Mouse (Mus musculus) myocyte (in vitro differentiated cells): ENCODE data around the gene Olfml2b. TPM values are rescaled to one million over a fixed set of nuclear protein-coding genes. Genes with fewer than 3 reads are reported as not detected.
A peak's percentile ranks its signal among the peaks of the same experiment; 100 is the strongest.

Source experiments
- H3K27me3 ChIP-seq: one replicate; pipeline ENCODE4 v1.6.1; 2011; ENCODE audit not compliant: control insufficient read depth, insufficient read depth, insufficient read length
- H3K36me3 ChIP-seq: one replicate; pipeline ENCODE4 v1.6.1; 2011; ENCODE audit not compliant: control insufficient read depth, insufficient read depth
- H3K4me2 ChIP-seq: one replicate; pipeline ENCODE4 v1.6.1; 2011; ENCODE audit warnings: low read depth, control low read depth
- H3K4me3 ChIP-seq: one replicate; pipeline ENCODE4 v1.5.1; 2011; ENCODE audit warnings: mild to moderate bottlenecking, control low read depth, moderate library complexity
- H3K79me2 ChIP-seq: one replicate; pipeline ENCODE4 v1.6.1; 2011; ENCODE audit not compliant: control insufficient read depth, insufficient read depth
- H3ac ChIP-seq: one replicate; pipeline ENCODE4 v1.6.1; 2011; ENCODE audit not compliant: control insufficient read depth, insufficient read length
- CEBPB ChIP-seq: IDR thresholded peaks from 2 replicates; pipeline ENCODE4 v1.6.1; 2011; ENCODE audit warnings: mild to moderate bottlenecking, moderate library complexity; ENCODE audit not compliant: poor library complexity, insufficient read depth, severe bottlenecking
- E2F4 ChIP-seq: IDR thresholded peaks from one replicate; pipeline ENCODE4 v1.6.1; 2011; ENCODE audit warnings: mild to moderate bottlenecking, control low read depth, moderate library complexity; ENCODE audit not compliant: insufficient read depth
- MAX ChIP-seq: IDR thresholded peaks from one replicate; pipeline ENCODE4 v1.6.1; 2011; ENCODE audit warnings: low read depth, mild to moderate bottlenecking, control low read depth
- MYOD1 ChIP-seq, 3 experiments: IDR thresholded peaks; one replicate each; pipeline ENCODE4 v1.6.1; 2011; ENCODE audit warnings: control low read depth in 2 of 3, low read depth in 2 of 3, mild to moderate bottlenecking in 2 of 3, moderate library complexity in 1 of 3; ENCODE audit not compliant: insufficient read length in 2 of 3, control insufficient read depth in 1 of 3
- MYOG ChIP-seq, 3 experiments: IDR thresholded peaks; one replicate each; pipeline ENCODE4 v1.6.1; 2011; ENCODE audit warnings: control low read depth in 2 of 3, low read depth in 2 of 3, mild to moderate bottlenecking in 2 of 3; ENCODE audit not compliant: insufficient read length in 2 of 3, control insufficient read depth in 1 of 3, insufficient read depth in 1 of 3
- POLR2A ChIP-seq: IDR thresholded peaks from one replicate; pipeline ENCODE4 v1.6.1; 2011; ENCODE audit warnings: low read depth, mild to moderate bottlenecking, control low read depth, moderate library complexity; ENCODE audit not compliant: insufficient read length
- POLR2AphosphoS2 ChIP-seq: IDR thresholded peaks from one replicate; pipeline ENCODE4 v1.6.1; 2011; ENCODE audit warnings: low read depth, control low read depth; ENCODE audit not compliant: insufficient read length
- REST ChIP-seq: IDR thresholded peaks from one replicate; pipeline ENCODE4 v1.6.1; 2011; ENCODE audit warnings: mild to moderate bottlenecking, control low read depth, moderate library complexity; ENCODE audit not compliant: insufficient read depth, insufficient read length
- SRF ChIP-seq: IDR thresholded peaks from one replicate; pipeline ENCODE4 v1.6.1; 2011; ENCODE audit warnings: low read depth; ENCODE audit not compliant: control insufficient read depth, insufficient read length
- TCF12 ChIP-seq: IDR thresholded peaks from one replicate; pipeline ENCODE4 v1.6.1; 2011; ENCODE audit warnings: mild to moderate bottlenecking, control low read depth; ENCODE audit not compliant: poor library complexity, insufficient read depth, severe bottlenecking
- TCF3 ChIP-seq: IDR thresholded peaks from one replicate; pipeline ENCODE4 v1.6.1; 2011; ENCODE audit warnings: low read depth, control low read depth; ENCODE audit not compliant: insufficient read length
- USF1 ChIP-seq: IDR thresholded peaks from one replicate; pipeline ENCODE4 v1.6.1; 2011; ENCODE audit warnings: low read depth, mild to moderate bottlenecking, control low read depth, moderate library complexity
- polyA plus RNA-seq: library from polyadenylated mRNA; unstranded; fragments of >200 nt; fragmentation: generic; extraction: Trizol; gene quantifications from one replicate; pipeline ENCODE4 v1.2.1, GENCODE M21; 2012; ENCODE audit warnings: missing spikeins

Gene Olfml2b
- polyA plus RNA-seq, 1 experiment: 69.0 TPM

- no peaks in the 10 kb centered on the region for H3K36me3 ChIP-seq
- no peak for TF ChIP-seq TCF12
- no peak for TF ChIP-seq POLR2AphosphoS2
- TF ChIP-seq POLR2A: no peak
- 0 out of 2 replicates have a peak, but pooled peaks have one; percentile 5 for TF ChIP-seq CEBPB
- TF ChIP-seq REST: no peak
- H3K4me3 ChIP-seq: no peak overlapping the region
- H3K79me2 ChIP-seq: no peaks in the 10 kb centered on the region
- peak overlapping the region; percentile 46 for H3K4me2 ChIP-seq
- H3ac ChIP-seq: no peak overlapping the region
- no peaks in the 10 kb centered on the region for H3K27me3 ChIP-seq
Observed at GRCm38 (mm10) chr1:170691301-170691700, 47.0 kb downstream of the Olfml2b start.

- H3K79me2 ChIP-seq: no peaks in the 10 kb centered on the region
- H3ac ChIP-seq: no peak overlapping the region
- TF ChIP-seq POLR2AphosphoS2 (no peak), REST (no peak), TCF12 (no peak), MYOG (IDR thresholded peaks at IDR 0.05; ENCODE audit: control insufficient read depth in 1 of 3, insufficient read depth in 1 of 3, insufficient read length in 2 of 3, low read depth in 2 of 3) (no peak), CEBPB (no peak), USF1 (no peak), POLR2A (no peak), TCF3 (no peak), MAX (no peak), SRF (no peak), E2F4 (no peak), MYOD1 (IDR thresholded peaks at IDR 0.05; ENCODE audit: control insufficient read depth in 1 of 3, insufficient read length in 2 of 3, low read depth in 2 of 3) (no peak)
- H3K27me3 ChIP-seq: no peaks in the 10 kb centered on the region
- H3K36me3 ChIP-seq: no peaks in the 10 kb centered on the region
- H3K4me3 ChIP-seq: no peak overlapping the region
- no peak overlapping the region for H3K4me2 ChIP-seq
Observed at GRCm38 (mm10) chr1:170694821-170695291, 50.5 kb downstream of the Olfml2b start.

- Histone ChIP-seq H3K4me3 (no peak overlapping the region), H3K4me2 (no peak overlapping the region), H3K27me3 (no peaks in the 10 kb centered on the region), H3ac (no peak overlapping the region), H3K79me2 (no peaks in the 10 kb centered on the region), H3K36me3 (no peaks in the 10 kb centered on the region)
- TF ChIP-seq MYOD1 (IDR thresholded peaks at IDR 0.05; ENCODE audit: control insufficient read depth in 1 of 3, insufficient read length in 2 of 3, low read depth in 2 of 3) (no peak), TCF3 (no peak), CEBPB (no peak), TCF12 (no peak), MAX (no peak)
Observed at GRCm38 (mm10) chr1:170695326-170695725, 51.0 kb downstream of the Olfml2b start.

GRCm38 (mm10) chr1:170696996-170697395, 52.7 kb downstream of the Olfml2b start:
- Histone ChIP-seq H3ac (no peak overlapping the region), H3K27me3 (no peaks in the 10 kb centered on the region), H3K4me2 (no peak overlapping the region), H3K36me3 (no peaks in the 10 kb centered on the region), H3K79me2 (no peaks in the 10 kb centered on the region), H3K4me3 (no peak overlapping the region)
- no peak for TF ChIP-seq MYOG (IDR thresholded peaks at IDR 0.05; ENCODE audit: control insufficient read depth in 1 of 3, insufficient read depth in 1 of 3, insufficient read length in 2 of 3, low read depth in 2 of 3)
- no peak for TF ChIP-seq TCF12
- no peak for TF ChIP-seq E2F4
- no peak for TF ChIP-seq POLR2A
- TF ChIP-seq SRF: no peak
- TF ChIP-seq POLR2AphosphoS2: no peak
- TF ChIP-seq TCF3: no peak
- no peak for TF ChIP-seq MAX
- no peak for TF ChIP-seq REST
- no peak for TF ChIP-seq MYOD1 (IDR thresholded peaks at IDR 0.05; ENCODE audit: control insufficient read depth in 1 of 3, insufficient read length in 2 of 3, low read depth in 2 of 3)
- TF ChIP-seq USF1: no peak
- TF ChIP-seq CEBPB: no peak

GRCm38 (mm10) chr1:170697771-170698356, 53.5 kb downstream of the Olfml2b start:
- Histone ChIP-seq H3K79me2 (no peaks in the 10 kb centered on the region), H3K4me3 (no peak overlapping the region), H3ac (no peak overlapping the region), H3K4me2 (no peak overlapping the region), H3K36me3 (no peaks in the 10 kb centered on the region), H3K27me3 (no peaks in the 10 kb centered on the region)
- TF ChIP-seq MAX (no peak), CEBPB (no peak), MYOD1 (IDR thresholded peaks at IDR 0.05; ENCODE audit: control insufficient read depth in 1 of 3, insufficient read length in 2 of 3, low read depth in 2 of 3) (no peak), TCF3 (no peak), REST (no peak), POLR2A (no peak), MYOG (IDR thresholded peaks at IDR 0.05; ENCODE audit: control insufficient read depth in 1 of 3, insufficient read depth in 1 of 3, insufficient read length in 2 of 3, low read depth in 2 of 3) (no peak), E2F4 (no peak), USF1 (no peak), POLR2AphosphoS2 (no peak), TCF12 (no peak)
